Mouse (Mus musculus): Measurements from ENCODE around the gene Unkl. TPM values are rescaled to one million over a fixed set of nuclear protein-coding genes. Genes with fewer than 3 reads are reported as not detected.

The Unkl gene
- polyA plus RNA-seq (2015; fragmentation: Nextera tagmentation; extraction: Ambion mirVana) = 6.8 and 7.2 TPM in 2 replicates

DNA sequence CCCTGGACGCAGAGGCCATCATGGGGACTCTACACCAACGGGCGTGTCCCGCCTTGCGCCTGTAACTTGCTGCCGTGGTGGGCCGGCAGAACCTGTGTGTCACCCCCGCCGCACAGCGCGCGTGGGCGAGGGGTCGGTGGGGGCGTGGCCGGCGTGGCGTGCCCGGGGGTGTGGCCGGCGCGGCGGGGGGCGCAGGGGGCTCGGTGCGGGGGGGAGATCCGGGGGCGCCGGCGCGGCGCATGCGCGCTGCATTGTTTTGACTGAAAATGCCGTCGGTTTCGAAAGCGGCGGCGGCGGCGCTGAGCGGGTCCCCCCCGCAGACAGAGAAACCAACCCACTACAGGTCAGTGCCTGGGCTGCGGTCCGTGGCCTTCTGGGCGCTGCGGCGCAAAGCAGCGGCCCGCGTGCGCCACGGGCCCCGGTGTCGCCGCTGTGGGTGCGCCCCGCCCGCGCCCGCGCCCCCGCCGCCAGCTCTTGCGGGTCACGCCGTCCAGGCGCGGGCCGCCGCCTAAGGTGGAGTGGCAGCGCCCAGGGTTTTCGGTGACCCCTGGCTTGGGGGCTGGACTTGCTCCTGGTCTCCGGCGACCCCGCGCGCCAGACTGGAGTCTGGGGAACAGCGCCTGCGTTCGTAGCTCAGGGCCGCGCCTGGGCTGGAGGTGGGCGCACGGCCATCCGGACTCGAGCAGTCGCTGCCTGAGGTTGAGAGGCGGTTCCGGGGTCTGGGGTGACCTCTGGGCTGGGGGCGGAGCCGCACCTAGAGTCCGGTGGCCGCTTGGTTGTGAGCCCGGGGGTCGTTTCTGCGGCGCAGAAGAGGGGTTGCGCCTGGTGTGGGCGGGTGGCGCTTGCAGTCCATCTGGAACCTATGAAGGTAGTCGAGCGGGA, at the start of gene Unkl:
TSS of gene Unkl (plus strand) at position 248 of the 882 bp plus-strand sequence.

DNA sequence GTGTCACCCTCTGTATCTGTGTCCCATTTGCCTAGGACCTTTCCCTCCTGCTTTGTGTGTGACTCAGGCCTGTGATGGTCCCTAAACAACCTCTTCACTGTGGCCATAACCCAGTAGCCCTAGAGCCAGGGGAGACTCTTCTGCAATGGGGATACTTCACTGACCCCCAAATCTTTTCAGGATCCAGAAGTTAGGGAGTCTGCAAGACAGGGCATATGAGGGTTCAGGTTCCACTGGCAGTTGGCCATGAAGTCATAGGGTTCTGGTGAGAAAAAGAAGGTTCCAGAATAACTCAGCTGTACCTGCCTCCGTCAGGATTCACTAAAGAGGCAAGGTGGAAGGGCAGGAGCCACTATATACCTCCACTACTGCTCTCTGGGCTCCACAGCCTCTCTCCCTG, 26.0 kb upstream of the Unkl start, which contains the start of gene Ccdc154:
TSS of gene Ccdc154 (plus strand) at position 301 of the 400 bp plus-strand sequence.

DNA sequence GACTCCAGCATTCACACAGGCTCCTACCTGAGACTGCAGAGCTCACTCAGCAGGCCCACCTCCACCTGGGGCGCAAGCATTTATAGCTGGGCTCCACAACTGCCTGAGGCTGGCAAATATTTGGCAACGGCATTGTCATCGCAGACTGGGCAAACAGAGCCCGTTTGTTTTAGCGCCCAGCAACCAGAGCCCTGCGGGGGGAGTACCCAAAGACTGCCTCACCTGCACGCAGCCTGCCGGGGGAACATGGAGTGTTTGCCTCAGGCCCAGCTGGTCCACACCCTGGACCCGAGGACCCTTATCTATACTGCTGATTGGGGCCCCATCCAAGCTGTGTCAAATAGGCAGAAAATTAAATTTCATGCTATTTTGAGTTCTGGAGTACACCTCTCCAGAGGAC, 12.8 kb upstream of the Unkl start, which contains the start of gene Gm38655:
TSS of gene Gm38655 (minus strand) at position 61 of the 400 bp plus-strand sequence.

DNA sequence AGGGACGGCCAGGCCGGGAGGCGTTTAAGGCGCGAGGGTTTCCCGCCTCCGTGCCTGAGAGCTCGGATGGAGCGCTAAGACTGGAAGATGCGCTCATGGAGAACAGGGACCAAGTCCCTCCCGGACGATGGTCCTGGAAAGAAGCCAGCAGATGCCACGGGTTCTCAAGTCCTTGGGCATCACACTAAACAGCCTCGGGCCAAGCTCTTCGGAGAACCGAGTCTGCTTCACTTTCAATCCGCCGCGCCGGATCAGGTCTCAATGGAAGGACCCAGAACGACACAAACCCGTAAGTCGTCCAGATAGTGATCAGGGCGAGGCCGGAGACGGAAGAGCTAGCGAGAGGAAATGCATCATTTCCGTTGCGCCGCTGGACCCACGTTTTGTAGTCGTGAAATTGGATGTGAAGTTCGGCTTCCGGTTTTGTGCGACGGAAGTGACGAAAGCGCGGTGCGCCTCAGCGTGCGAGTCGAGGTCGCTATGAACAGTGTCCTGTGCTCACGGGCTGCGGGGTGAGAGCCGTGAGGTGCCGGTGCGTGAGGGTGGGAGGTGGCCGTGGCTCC, 4.0 kb upstream of the Unkl start, which contains the start of gene BC003965:
TSS of gene BC003965 (plus strand) at position 426 of the 563 bp plus-strand sequence.

DNA sequence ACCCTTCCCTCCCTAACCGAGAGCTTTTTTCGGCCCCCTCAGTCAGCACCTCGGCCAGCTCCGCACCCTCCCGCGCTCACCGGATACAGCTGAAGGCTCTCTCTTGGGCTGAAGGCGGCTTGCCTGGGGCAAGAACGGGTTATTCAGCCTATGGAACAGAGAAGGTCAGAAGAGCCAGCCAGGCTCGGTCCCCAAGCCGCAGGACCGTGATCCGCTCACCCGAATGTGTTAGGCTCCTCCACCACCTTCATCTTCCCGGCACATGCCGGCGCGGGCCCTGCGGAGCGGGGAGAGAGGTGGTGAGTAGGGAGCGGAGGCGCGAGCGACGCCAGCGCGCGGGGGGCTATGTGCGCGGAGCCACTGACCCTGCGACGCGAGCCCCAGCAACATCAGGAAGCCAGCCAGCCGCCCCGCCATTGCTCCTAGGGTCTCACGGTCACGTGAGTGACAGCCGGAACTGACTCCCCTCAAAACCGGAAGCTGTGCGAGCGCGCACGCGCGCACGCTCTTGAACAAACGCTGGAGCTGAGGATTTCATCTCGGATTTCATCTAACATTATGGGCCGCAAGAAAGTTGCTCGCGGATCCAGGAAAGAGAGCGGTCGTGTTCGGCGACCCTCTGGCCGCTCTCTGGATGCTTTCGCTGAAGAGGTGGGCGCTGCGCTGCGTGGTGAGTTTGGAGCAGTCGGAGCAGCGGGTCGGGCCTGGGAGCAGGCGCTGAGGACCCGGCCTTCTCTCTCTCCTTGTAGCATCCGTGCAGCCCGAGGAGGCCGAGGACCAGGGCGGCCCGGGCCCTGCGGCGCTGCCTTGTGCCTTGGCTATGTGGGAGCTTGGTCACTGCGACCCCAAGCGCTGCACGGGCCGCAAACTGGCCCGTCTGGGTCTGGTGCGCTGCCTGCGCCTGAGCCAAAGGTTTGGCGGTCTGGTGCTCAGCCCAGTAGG, 51.8 kb downstream of the Unkl start, which contains the start of the genes Gnptg and Tsr3:
TSS of gene Gnptg (minus strand) at position 430 of the 942 bp plus-strand sequence.
TSS of gene Tsr3 (plus strand) at position 476 of the 942 bp plus-strand sequence.

DNA sequence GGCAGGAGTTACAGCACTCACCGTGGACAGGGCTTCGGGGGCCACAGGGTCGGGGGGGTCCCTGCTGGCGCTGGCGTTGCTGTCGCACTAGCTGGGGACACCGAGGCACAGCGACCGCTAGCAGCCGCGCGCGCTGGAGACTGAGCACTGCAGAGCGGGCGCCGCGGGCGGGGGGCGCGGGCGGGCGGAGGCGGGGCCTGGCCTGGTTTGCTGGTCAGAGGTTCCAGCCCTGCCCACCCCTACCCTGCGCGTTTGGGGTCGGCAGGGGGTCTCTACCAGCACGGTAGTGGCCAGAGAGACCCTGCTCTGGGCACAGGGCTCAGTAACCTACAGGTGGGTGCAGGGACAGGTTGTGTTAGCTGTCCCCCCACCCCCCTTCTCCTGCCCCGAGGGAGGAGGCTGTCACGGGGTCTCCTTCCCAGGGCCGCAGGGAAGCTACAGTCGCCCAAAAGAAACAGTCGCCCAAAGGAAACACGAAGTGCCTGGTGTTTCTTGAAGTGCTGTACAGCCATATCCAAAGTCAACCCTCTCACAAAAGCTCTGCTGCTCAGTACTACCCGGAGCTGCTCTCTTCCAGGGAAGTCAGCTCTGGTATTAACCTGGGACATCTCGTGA, 68.0 kb downstream of the Unkl start, which contains the start of gene Baiap3:
TSS of gene Baiap3 (minus strand) at position 225 of the 615 bp plus-strand sequence.

DNA sequence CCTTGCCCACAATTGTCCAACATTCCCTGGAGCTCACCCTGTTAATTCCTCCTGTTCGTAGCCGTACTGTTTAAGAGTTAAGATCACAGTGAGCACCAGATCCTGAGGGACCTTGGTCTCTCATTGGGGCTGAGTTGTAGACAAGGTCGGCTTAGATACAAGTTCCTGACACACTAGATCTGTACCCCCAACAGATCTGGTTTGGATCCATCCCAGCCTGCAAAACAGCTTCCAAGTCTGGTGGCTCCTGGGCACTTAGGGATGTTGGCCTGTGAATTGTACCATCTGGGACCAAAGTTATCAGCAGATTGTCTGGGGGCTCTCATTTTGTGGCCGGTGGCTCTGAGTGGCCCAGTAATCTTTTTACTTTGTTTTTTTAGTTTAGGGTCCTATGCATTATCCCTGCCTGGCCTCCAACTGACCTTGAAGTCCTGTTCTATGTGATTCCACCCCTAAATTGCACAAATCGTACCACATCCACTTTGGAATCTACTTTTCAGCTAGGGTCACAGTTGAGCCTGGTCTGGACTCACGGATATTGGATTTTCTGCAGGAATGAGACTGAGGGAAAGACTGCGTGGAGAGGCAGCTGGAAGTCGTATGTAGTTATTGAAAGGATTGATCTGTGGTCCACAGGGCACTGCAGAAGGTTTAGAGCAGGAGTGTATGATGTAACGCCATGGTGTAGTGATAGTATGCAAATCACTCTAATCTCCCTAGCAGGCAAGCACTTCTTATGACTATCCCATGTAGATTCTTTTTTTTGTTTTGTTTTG, 86.6 kb downstream of the Unkl start, which contains the start of gene Ube2i:
TSS of gene Ube2i (minus strand) at position 52 of the 776 bp plus-strand sequence.

Small RNA genes lying within 50 kb of the gene (microRNA-seq; reads per million reads assigned to microRNA genes)
- gene Mir3547 (ENCODE audit: borderline replicate concordance, insufficient number of aligned reads) = 5.6 reads per million, percentile 8 among the genes with 10 or more reads in this experiment

Other genes with a start within 250 kb of the Unkl start
- 40.1 and 42.0 TPM in 2 replicates for gene Jpt2, start 227.7 kb upstream of the Unkl start, polyA plus RNA-seq (2015; fragmentation: Nextera tagmentation; extraction: Ambion mirVana)
- gene Cramp1l, start 172.6 kb upstream of the Unkl start, polyA plus RNA-seq (2015; fragmentation: Nextera tagmentation; extraction: Ambion mirVana) = 4.4 and 4.6 TPM in 2 replicates
- gene Ift140, start 172.3 kb upstream of the Unkl start, polyA plus RNA-seq (2015; fragmentation: Nextera tagmentation; extraction: Ambion mirVana) = 9.8 and 14.3 TPM in 2 replicates
- gene Tmem204, start 104.8 kb upstream of the Unkl start, polyA plus RNA-seq (2015; fragmentation: Nextera tagmentation; extraction: Ambion mirVana) = 47.0 and 48.5 TPM in 2 replicates
- gene Telo2, start 72.4 kb upstream of the Unkl start, polyA plus RNA-seq (2015; fragmentation: Nextera tagmentation; extraction: Ambion mirVana) = 17.3 and 18.1 TPM in 2 replicates
- 0.17 and 0.25 TPM in 2 replicates for gene Ptx4, start 67.6 kb upstream of the Unkl start, polyA plus RNA-seq (2015; fragmentation: Nextera tagmentation; extraction: Ambion mirVana)
- gene Clcn7, start 55.0 kb upstream of the Unkl start, polyA plus RNA-seq (2015; fragmentation: Nextera tagmentation; extraction: Ambion mirVana) = 11.8 and 20.7 TPM in 2 replicates
- 0.06 TPM in 1 of 2 replicates, not detected in the other for gene Ccdc154, start 25.9 kb upstream of the Unkl start, polyA plus RNA-seq (2015; fragmentation: Nextera tagmentation; extraction: Ambion mirVana)
- 0.33 and 0.40 TPM in 2 replicates for gene Gm38655, start 12.9 kb upstream of the Unkl start, polyA plus RNA-seq (2015; fragmentation: Nextera tagmentation; extraction: Ambion mirVana)
- gene BC003965, start 3.8 kb upstream of the Unkl start, polyA plus RNA-seq (2015; fragmentation: Nextera tagmentation; extraction: Ambion mirVana) = 34.5 and 37.5 TPM in 2 replicates
- gene Gnptg, start 51.7 kb downstream of the Unkl start, polyA plus RNA-seq (2015; fragmentation: Nextera tagmentation; extraction: Ambion mirVana) = 69.2 and 75.2 TPM in 2 replicates
- 59.7 and 65.7 TPM in 2 replicates for gene Tsr3, start 51.8 kb downstream of the Unkl start, polyA plus RNA-seq (2015; fragmentation: Nextera tagmentation; extraction: Ambion mirVana)
- gene Baiap3, start 68.0 kb downstream of the Unkl start, polyA plus RNA-seq (2015; fragmentation: Nextera tagmentation; extraction: Ambion mirVana) = 7.5 and 11.9 TPM in 2 replicates
- 292 and 391 TPM in 2 replicates for gene Ube2i, start 86.2 kb downstream of the Unkl start, polyA plus RNA-seq (2015; fragmentation: Nextera tagmentation; extraction: Ambion mirVana)
- gene Prss34, start 110.0 kb downstream of the Unkl start, polyA plus RNA-seq (2015; fragmentation: Nextera tagmentation; extraction: Ambion mirVana) = 0.44 and 1.4 TPM in 2 replicates
- gene Prss28, start 120.2 kb downstream of the Unkl start, polyA plus RNA-seq (2015; fragmentation: Nextera tagmentation; extraction: Ambion mirVana) = 0.14 and 0.75 TPM in 2 replicates
- gene Prss29, start 130.3 kb downstream of the Unkl start, polyA plus RNA-seq (2015; fragmentation: Nextera tagmentation; extraction: Ambion mirVana) = not detected in 2 replicates
- 1.0 and 2.1 TPM in 2 replicates for gene Tpsab1, start 157.2 kb downstream of the Unkl start, polyA plus RNA-seq (2015; fragmentation: Nextera tagmentation; extraction: Ambion mirVana)
- 45.1 and 65.1 TPM in 2 replicates for gene Tpsb2, start 177.9 kb downstream of the Unkl start, polyA plus RNA-seq (2015; fragmentation: Nextera tagmentation; extraction: Ambion mirVana)
- 0.68 and 1.3 TPM in 2 replicates for gene Tpsg1, start 180.9 kb downstream of the Unkl start, polyA plus RNA-seq (2015; fragmentation: Nextera tagmentation; extraction: Ambion mirVana)
- gene Cacna1h, start 245.4 kb downstream of the Unkl start, polyA plus RNA-seq (2015; fragmentation: Nextera tagmentation; extraction: Ambion mirVana) = 4.6 and 7.3 TPM in 2 replicates